Comparison of ENCODE assay signal across 7 mouse cellular contexts in the genomic region with DNA sequence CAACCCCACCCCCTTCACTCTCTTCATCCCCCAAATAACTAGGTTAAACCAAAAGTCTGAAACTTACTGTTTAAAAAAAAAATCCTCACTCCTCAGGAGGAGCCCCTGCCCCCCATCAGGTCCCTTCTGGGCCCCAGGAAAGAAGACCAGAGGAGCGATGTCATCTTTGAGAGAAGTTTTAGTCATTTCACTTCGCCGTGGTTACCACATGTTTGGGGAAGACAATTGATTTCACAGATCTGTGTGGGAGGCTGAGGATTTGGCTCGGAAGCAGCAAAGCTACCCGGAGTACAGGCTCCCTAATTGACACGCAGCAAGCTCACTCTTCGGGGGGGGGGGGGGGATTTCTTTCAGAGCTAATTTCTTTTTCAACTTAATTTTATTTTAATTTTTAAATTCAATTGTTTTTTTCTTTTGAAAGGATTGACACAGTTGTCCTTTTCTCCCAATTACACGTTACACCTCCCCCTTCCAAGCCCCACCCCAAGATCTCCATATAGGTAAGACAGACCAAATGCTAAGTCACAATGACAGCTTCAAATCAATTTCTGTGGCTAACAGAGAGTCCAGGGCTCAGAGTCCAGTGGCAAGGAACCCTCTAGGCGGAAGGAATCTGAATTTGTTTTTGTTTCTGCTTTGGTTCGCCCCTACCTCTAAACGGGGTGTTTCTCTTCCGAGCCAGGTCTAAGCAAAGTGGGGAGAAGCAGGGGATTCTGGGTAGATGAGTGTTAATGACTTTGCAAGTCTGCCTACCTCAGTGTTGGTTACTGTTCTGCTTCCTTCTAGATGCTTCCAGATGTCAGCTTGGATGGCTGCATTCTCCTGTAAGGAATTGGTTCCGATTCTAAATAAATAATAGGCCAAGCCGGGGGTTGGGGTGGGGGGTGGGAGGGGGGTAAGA.
DNase-seq lines count a peak whose midpoint lies in the region; ATAC-seq and TF ChIP-seq lines count a peak whose summit lies in the region.

No protein-coding gene starts in this region.

- no peaks in the 10 kb centered on the region for H3K79me2 ChIP-seq in myocyte (ENCODE audit: control insufficient read depth, insufficient read depth)

- no peak overlapping the region for H3K9ac ChIP-seq in intestine, postnatal 0 days (ENCODE audit: low read depth, low read length)

- no peaks in the 10 kb centered on the region for H3K36me3 ChIP-seq in forebrain, embryonic 10.5 days (replicated peaks)
- H3K36me3 ChIP-seq in intestine, postnatal 0 days (ENCODE audit: control insufficient read depth, insufficient read depth), result no peaks in the 10 kb centered on the region
- H3K36me3 ChIP-seq in myocyte (ENCODE audit: control insufficient read depth, insufficient read depth), result no peaks in the 10 kb centered on the region

- H3K4me3 ChIP-seq in forebrain, embryonic 10.5 days, result peak overlapping the region; percentile 29
- no peak overlapping the region; the same call in 1 of the 2 replicates for H3K4me3 ChIP-seq in intestine, postnatal 0 days (ENCODE audit: low read depth, low read length)
- no peak overlapping the region for H3K4me3 ChIP-seq in myocyte

- WGBS in forebrain, embryonic 10.5 days, result 13% methylated on average over 14 of the region's 14 CpGs
- WGBS in intestine, postnatal 0 days, result 18% methylated on average over 14 of the region's 14 CpGs

- H3K4me2 ChIP-seq in intestine, postnatal 0 days (replicated peaks; ENCODE audit: low read depth), result peak overlapping the region; percentile 41
- H3K4me2 ChIP-seq in myocyte (ENCODE audit: low read depth), result peak overlapping the region; percentile 46

- ATAC-seq in CD4-positive, CD25-positive, alpha-beta regulatory T cell, adult 4 months, result peak; percentile 70
- 0 out of 2 replicates have a peak, but pooled peaks have one; percentile 19 for ATAC-seq in intestine, postnatal 0 days

- DNase-seq in B cell, adult 2 months, result peak; percentile 52 to 56
- DNase-seq in forebrain, embryonic 10.5 days (ENCODE audit: extremely low spot score, low spot score), result no peak
- no peak for DNase-seq in cerebellum, postnatal 4 days (ENCODE audit: low spot score in 2 of 2)
- no peak for DNase-seq in adrenal gland, adult 18-20 months (ENCODE audit: low spot score in 2 of 2)

- no peak for TF ChIP-seq CTCF in intestine, postnatal 0 days (IDR thresholded peaks at IDR 0.05; ENCODE audit: low read depth)

- peaks cover 19% of the 10 kb centered on the region for H3K4me1 ChIP-seq in forebrain, embryonic 10.5 days
- no peaks in the 10 kb centered on the region for H3K4me1 ChIP-seq in intestine, postnatal 0 days (replicated peaks; ENCODE audit: control insufficient read depth, insufficient read depth, low read length)

- H3ac ChIP-seq in myocyte (ENCODE audit: control insufficient read depth, insufficient read length), result no peak overlapping the region

- H3K27ac ChIP-seq in forebrain, embryonic 10.5 days, result no peak overlapping the region
- H3K27ac ChIP-seq in intestine, postnatal 0 days (ENCODE audit: low read depth, low read length), result no peak overlapping the region

- H3K9me3 ChIP-seq in forebrain, embryonic 10.5 days, result no peaks in the 10 kb centered on the region
- no peaks in the 10 kb centered on the region for H3K9me3 ChIP-seq in intestine, postnatal 0 days (ENCODE audit: control insufficient read depth)

- peaks cover 47% of the 10 kb centered on the region for H3K27me3 ChIP-seq in forebrain, embryonic 10.5 days (ENCODE audit: poor library complexity, severe bottlenecking)
- H3K27me3 ChIP-seq in intestine, postnatal 0 days (replicated peaks; ENCODE audit: control insufficient read depth, insufficient read depth, low read length), result no peaks in the 10 kb centered on the region
- no peaks in the 10 kb centered on the region for H3K27me3 ChIP-seq in myocyte (ENCODE audit: control insufficient read depth, insufficient read depth, insufficient read length)

- no peak for TF ChIP-seq POLR2A in myocyte (IDR thresholded peaks at IDR 0.05; ENCODE audit: insufficient read length, low read depth)

TF ChIP-seq in myocyte, 11 proteins besides CTCF, POLR2A, EP300 and RAD21:
- TF ChIP-seq CEBPB (IDR thresholded peaks at IDR 0.05; ENCODE audit: insufficient read depth, poor library complexity, severe bottlenecking) (no peak), E2F4 (IDR thresholded peaks at IDR 0.05; ENCODE audit: insufficient read depth) (no peak), TCF3 (IDR thresholded peaks at IDR 0.05; ENCODE audit: insufficient read length, low read depth) (no peak), SRF (IDR thresholded peaks at IDR 0.05; ENCODE audit: control insufficient read depth, insufficient read length, low read depth) (no peak), POLR2AphosphoS2 (IDR thresholded peaks at IDR 0.05; ENCODE audit: insufficient read length, low read depth) (no peak), MAX (IDR thresholded peaks at IDR 0.05; ENCODE audit: low read depth) (no peak), TCF12 (IDR thresholded peaks at IDR 0.05; ENCODE audit: insufficient read depth, poor library complexity, severe bottlenecking) (no peak), MYOG (IDR thresholded peaks at IDR 0.05; ENCODE audit: control insufficient read depth in 1 of 3, insufficient read depth in 1 of 3, insufficient read length in 2 of 3, low read depth in 2 of 3) (no peak), MYOD1 (IDR thresholded peaks at IDR 0.05; ENCODE audit: control insufficient read depth in 1 of 3, insufficient read length in 2 of 3, low read depth in 2 of 3) (no peak)

Comparison
In these comparisons a context has a peak if more than half of its experiments do, and no peak if none do; other contexts are left out.
1. DNase-seq: peak in B cell, adult 2 months (2 of 2); none in forebrain, embryonic 10.5 days (single experiment), cerebellum, postnatal 4 days (0 of 2) and adrenal gland, adult 18-20 months (0 of 2).